In genomic region chr13:104288226-104288859, GRCm38 (mm10) we compare ENCODE assay signal across 7 mouse cellular contexts. TPM values are rescaled to one million over a fixed set of nuclear protein-coding genes. Genes with fewer than 3 reads are reported as not detected.
DNase-seq lines count a peak whose midpoint lies in the region; ATAC-seq and TF ChIP-seq lines count a peak whose summit lies in the region.

No protein-coding gene starts in this region.

- H3K36me3 ChIP-seq in forebrain, postnatal 0 days (ENCODE audit: insufficient read depth) = no peaks in the 10 kb centered on the region

- H3K4me1 ChIP-seq in cerebellum, adult 2 months (ENCODE audit: control insufficient read depth, insufficient read depth, low read length) = no peaks in the 10 kb centered on the region
- no peaks in the 10 kb centered on the region; the same call in 1 of the 2 replicates for H3K4me1 ChIP-seq in forebrain, postnatal 0 days (ENCODE audit: insufficient read depth)

- H3K9ac ChIP-seq in forebrain, postnatal 0 days = peak overlapping the region; percentile 35; the same call in 1 of the 2 replicates

- WGBS in cerebellum, adult 2 months = 0% methylated on average over 7 of the region's 7 CpGs
- WGBS in forebrain, postnatal 0 days = 1% methylated on average over 7 of the region's 7 CpGs

- H3K4me2 ChIP-seq in forebrain, postnatal 0 days (ENCODE audit: low read depth) = peak overlapping the region; percentile 68

- H3K9me3 ChIP-seq in forebrain, postnatal 0 days (ENCODE audit: low read length) = no peaks in the 10 kb centered on the region

- no peak overlapping the region for H3K27ac ChIP-seq in cerebellum, adult 2 months (ENCODE audit: insufficient read depth, low read length)
- H3K27ac ChIP-seq in forebrain, postnatal 0 days (ENCODE audit: low read depth, low read length) = no peak overlapping the region

- DNase-seq in adrenal gland, adult (ENCODE audit: inconsistent age in 2 of 2, low spot score in 1 of 2) = peak; percentile 78 to 92
- peak; percentile 50 to 56 for DNase-seq in cerebellum, adult 2 months
- peak; percentile 51 for DNase-seq in forebrain, postnatal 0 days
- peak; percentile 82 for DNase-seq in heart, postnatal 4 days
- peak; percentile 14 for DNase-seq in layer of hippocampus, adult 9-11 months
- peak; percentile 52 for DNase-seq in lung, postnatal 25 days (ENCODE audit: low spot score)
- peak; percentile 58 for DNase-seq in retina, postnatal 1 day

- TF ChIP-seq POLR2A in cerebellum, adult 2 months (IDR thresholded peaks at IDR 0.05; ENCODE audit: borderline replicate concordance, insufficient read depth, low read length) = no peak

- H3K27me3 ChIP-seq in cerebellum, adult 2 months (ENCODE audit: control insufficient read depth, insufficient read depth, low read length) = no peaks in the 10 kb centered on the region
- H3K27me3 ChIP-seq in forebrain, postnatal 0 days (ENCODE audit: insufficient read depth, low read length) = no peaks in the 10 kb centered on the region

- no peak for TF ChIP-seq CTCF in cerebellum, adult 2 months (IDR thresholded peaks at IDR 0.05; ENCODE audit: borderline replicate concordance, insufficient read depth, low read depth, low read length)
- no peak for TF ChIP-seq CTCF in forebrain, postnatal 0 days (IDR thresholded peaks at IDR 0.05; ENCODE audit: low read depth)

- H3K4me3 ChIP-seq in cerebellum, adult 2 months (replicated peaks; ENCODE audit: insufficient read depth, low read depth, low read length) = peak overlapping the region; percentile 56
- peak overlapping the region; percentile 44 for H3K4me3 ChIP-seq in forebrain, postnatal 0 days (ENCODE audit: low read depth, low read length)

- ATAC-seq in forebrain, postnatal 0 days = peak; percentile 20; the same call in 1 of the 2 replicates

RNA-seq across cellular contexts. Expression of gene Adamts6, which starts 0.7 kb away (rescaled TPM):
- 4.6 and 5.0 TPM in 2 replicates for polyA plus RNA-seq in cerebellum, adult 2 months (2012; rRNA removed)
- total RNA-seq in forebrain, postnatal 0 days (2014; rRNA removed) = 3.5 and 4.6 TPM in 2 replicates
- 0.26 and 0.62 TPM in 2 replicates for polyA plus RNA-seq in forebrain, postnatal 0 days (2015; fragmentation: Nextera tagmentation; extraction: Ambion mirVana)
- 10 to 100 TPM; 19.9 to 21.8 TPM for total RNA-seq in heart, postnatal 4 days (2021)

RNA-seq across cellular contexts. Expression of gene Ppwd1, which starts 59.7 kb away (rescaled TPM):
- polyA plus RNA-seq in cerebellum, adult 2 months (2012; rRNA removed) = 9.1 and 9.2 TPM in 2 replicates
- 7.8 and 10.0 TPM in 2 replicates for total RNA-seq in forebrain, postnatal 0 days (2014; rRNA removed)
- 4.4 and 4.6 TPM in 2 replicates for polyA plus RNA-seq in forebrain, postnatal 0 days (2015; fragmentation: Nextera tagmentation; extraction: Ambion mirVana)
- total RNA-seq in heart, postnatal 4 days (2021) = 10 to 100 TPM; 10.2 to 11.6 TPM

RNA-seq across cellular contexts. Expression of gene Cenpk, which starts 59.9 kb away (rescaled TPM):
- 1.0 TPM in 2 replicates for polyA plus RNA-seq in cerebellum, adult 2 months (2012; rRNA removed)
- total RNA-seq in forebrain, postnatal 0 days (2014; rRNA removed) = 3.5 and 10.7 TPM in 2 replicates
- polyA plus RNA-seq in forebrain, postnatal 0 days (2015; fragmentation: Nextera tagmentation; extraction: Ambion mirVana) = 13.5 and 15.2 TPM in 2 replicates
- total RNA-seq in heart, postnatal 4 days (2021) = 10 to 100 TPM; 10.2 to 13.5 TPM

Comparison
In these comparisons a context has a peak if more than half of its experiments do, and no peak if none do; other contexts are left out.
1. DNase-seq: peak in every context shown above with its lines; median percentile 85 in adrenal gland, adult; 82 in heart, postnatal 4 days; 58 in retina, postnatal 1 day; 53 in cerebellum, adult 2 months; 52 in lung, postnatal 25 days; 51 in forebrain, postnatal 0 days; 14 in layer of hippocampus, adult 9-11 months.